Mouse (Mus musculus) heart, embryonic 13.5 days (tissue): Measurements from ENCODE around the gene Jak2. TPM values are rescaled to one million over a fixed set of nuclear protein-coding genes. Genes with fewer than 3 reads are reported as not detected.
A peak's percentile ranks its signal among the peaks of the same experiment; 100 is the strongest.

Source experiments
- ATAC-seq: fragments of 200-750 bp; cut with Nextera tagmentation; 2 replicates; pipeline ENCODE4 v1.8.0; 2017; ENCODE audit warnings: moderate TSS enrichment; ENCODE audit not compliant: insufficient number of reproducible peaks, low FRiP score, low TSS enrichment; ENCODE audit errors: extremely low read depth
- H3K27ac ChIP-seq: fragments of 300-500 bp; sonication (generic); replicated peaks from 2 replicates; pipeline ENCODE4 v1.5.1; 2015; ENCODE audit warnings: moderate library complexity, mild to moderate bottlenecking, inconsistent platforms
- H3K27me3 ChIP-seq: fragments of 300-500 bp; sonication (generic); replicated peaks from 2 replicates; pipeline ENCODE4 v1.6.1; 2015; ENCODE audit warnings: mild to moderate bottlenecking, inconsistent platforms
- H3K36me3 ChIP-seq: fragments of 300-500 bp; sonication (generic); 2 replicates; pipeline ENCODE4 v1.6.1; 2015; ENCODE audit warnings: mild to moderate bottlenecking, inconsistent platforms
- H3K4me1 ChIP-seq: fragments of 300-500 bp; sonication (generic); 2 replicates; pipeline ENCODE4 v1.6.1; 2015; ENCODE audit warnings: inconsistent platforms
- H3K4me2 ChIP-seq: fragments of 300-500 bp; sonication (generic); 2 replicates; pipeline ENCODE4 v1.6.1; 2015; ENCODE audit warnings: inconsistent platforms, mild to moderate bottlenecking, moderate library complexity
- H3K4me3 ChIP-seq: fragments of 300-500 bp; sonication (generic); 2 replicates; pipeline ENCODE4 v1.5.1; 2015; ENCODE audit warnings: moderate library complexity, mild to moderate bottlenecking, inconsistent platforms
- H3K9ac ChIP-seq: fragments of 300-500 bp; sonication (generic); 2 replicates; pipeline ENCODE4 v1.6.1; 2015; ENCODE audit warnings: inconsistent platforms, mild to moderate bottlenecking, moderate library complexity
- H3K9me3 ChIP-seq: fragments of 300-500 bp; sonication (generic); 2 replicates; pipeline ENCODE4 v1.6.1; 2016; ENCODE audit warnings: inconsistent platforms
- WGBS: fragments of 180-500 bp; shearing (Covaris S2); methylation state at CpG from one replicate; pipeline ENCODE4 v1.1.7; 2015; ENCODE audit warnings: mixed read lengths; 5-methylcytosine and 5-hydroxymethylcytosine counted together
- polyA plus RNA-seq: library from polyadenylated mRNA; unstranded; fragments of >200 nt; fragmentation: Nextera tagmentation; extraction: Ambion mirVana; gene quantifications from 2 replicates; pipeline ENCODE4 v1.2.1, GENCODE M21; 2015

Jak2 gene
- 5.3 and 5.5 TPM in 2 replicates for polyA plus RNA-seq

GRCm38 (mm10) chr19:29251191-29251957 is at the start of gene Jak2:
Jak2 (plus strand) TSS chr19:29251828.
- Histone ChIP-seq H3K9me3 (no peaks in the 10 kb centered on the region), H3K4me2 (peak within 1 kb of the TSS; percentile 93), H3K27ac (peak within 1 kb of the TSS; percentile 98), H3K9ac (peak within 1 kb of the TSS; percentile 99), H3K4me1 (peaks cover 51% of the 10 kb centered on the region), H3K27me3 (no peaks in the 10 kb centered on the region), H3K36me3 (no peaks in the 10 kb centered on the region), H3K4me3 (peak within 1 kb of the TSS; percentile 92)
- WGBS = under 1% methylated on average over 74 of the region's 114 CpGs
- ATAC-seq = peak; percentile 89

GRCm38 (mm10) chr19:29203337-29203736 is 48.3 kb upstream of the Jak2 start:
- no peak for ATAC-seq
- Histone ChIP-seq H3K9ac (no peak overlapping the region), H3K9me3 (peaks cover 9% of the 10 kb centered on the region; the same call in 1 of the 2 replicates), H3K4me3 (no peak overlapping the region), H3K4me1 (peaks cover 11% of the 10 kb centered on the region), H3K36me3 (no peaks in the 10 kb centered on the region), H3K27ac (0 out of 2 replicates have a peak overlapping the region, but pooled peaks have one; percentile 36), H3K27me3 (no peaks in the 10 kb centered on the region), H3K4me2 (no peak overlapping the region)
- WGBS = 5% methylated on average over 2 of the region's 2 CpGs

- 48% methylated on average over 4 of the region's 4 CpGs for WGBS
- Histone ChIP-seq H3K9me3 (peaks cover 9% of the 10 kb centered on the region; the same call in 1 of the 2 replicates), H3K36me3 (no peaks in the 10 kb centered on the region), H3K27ac (no peak overlapping the region), H3K4me2 (no peak overlapping the region), H3K4me3 (no peak overlapping the region), H3K4me1 (peaks cover 11% of the 10 kb centered on the region), H3K27me3 (no peaks in the 10 kb centered on the region), H3K9ac (no peak overlapping the region)
- no peak for ATAC-seq
Measured at GRCm38 (mm10) chr19:29204583-29204982, 47.0 kb upstream of the Jak2 start.

GRCm38 (mm10) chr19:29205267-29205666 is 46.4 kb upstream of the Jak2 start:
- no peak overlapping the region for H3K4me2 ChIP-seq
- no peak for ATAC-seq

GRCm38 (mm10) chr19:29209898-29210297 is 41.7 kb upstream of the Jak2 start:
- WGBS = 73% methylated on average over 7 of the region's 7 CpGs
- ATAC-seq = no peak

More at GRCm38 (mm10) chr19:29205267-29205666, 46.4 kb upstream of the Jak2 start:
- peaks cover 9% of the 10 kb centered on the region; the same call in 1 of the 2 replicates for H3K9me3 ChIP-seq
- no peak overlapping the region for H3K9ac ChIP-seq
- no peak overlapping the region for H3K4me3 ChIP-seq
- H3K27me3 ChIP-seq = no peaks in the 10 kb centered on the region
- H3K36me3 ChIP-seq = no peaks in the 10 kb centered on the region
- no peak overlapping the region for H3K27ac ChIP-seq
- WGBS = 86% methylated on average over 2 of the region's 2 CpGs
- H3K4me1 ChIP-seq = peaks cover 11% of the 10 kb centered on the region

GRCm38 (mm10) chr19:29210319-29210718 is 41.3 kb upstream of the Jak2 start:
- Histone ChIP-seq H3K4me2 (no peak overlapping the region), H3K4me3 (no peak overlapping the region), H3K36me3 (no peaks in the 10 kb centered on the region), H3K27ac (no peak overlapping the region), H3K9me3 (no peaks in the 10 kb centered on the region), H3K4me1 (no peaks in the 10 kb centered on the region), H3K9ac (no peak overlapping the region), H3K27me3 (no peaks in the 10 kb centered on the region)
- ATAC-seq = no peak
- 92% methylated on average over 9 of the region's 9 CpGs for WGBS

More at GRCm38 (mm10) chr19:29209898-29210297, 41.7 kb upstream of the Jak2 start:
- Histone ChIP-seq H3K36me3 (no peaks in the 10 kb centered on the region), H3K27me3 (no peaks in the 10 kb centered on the region), H3K27ac (no peak overlapping the region), H3K4me2 (no peak overlapping the region), H3K4me1 (no peaks in the 10 kb centered on the region), H3K9me3 (no peaks in the 10 kb centered on the region), H3K9ac (no peak overlapping the region), H3K4me3 (no peak overlapping the region)

GRCm38 (mm10) chr19:29215811-29216509 is 35.7 kb upstream of the Jak2 start:
- Histone ChIP-seq H3K27ac (no peak overlapping the region), H3K9ac (no peak overlapping the region), H3K4me1 (0 out of 2 replicates have a peak, but pooled peaks cover 5% of the 10 kb centered on the region), H3K9me3 (no peaks in the 10 kb centered on the region), H3K4me2 (no peak overlapping the region), H3K36me3 (no peaks in the 10 kb centered on the region), H3K27me3 (no peaks in the 10 kb centered on the region), H3K4me3 (no peak overlapping the region)
- 54% methylated on average over 8 of the region's 8 CpGs for WGBS
- ATAC-seq = no peak

- no peak for ATAC-seq
- H3K4me3 ChIP-seq = no peak overlapping the region
- no peaks in the 10 kb centered on the region for H3K4me1 ChIP-seq
Measured at GRCm38 (mm10) chr19:29221867-29222266, 29.8 kb upstream of the Jak2 start.

GRCm38 (mm10) chr19:29224968-29225367 is 26.7 kb upstream of the Jak2 start:
- Histone ChIP-seq H3K4me1 (no peaks in the 10 kb centered on the region), H3K36me3 (no peaks in the 10 kb centered on the region), H3K9ac (no peak overlapping the region), H3K27ac (no peak overlapping the region), H3K27me3 (no peaks in the 10 kb centered on the region), H3K9me3 (peaks cover 6% of the 10 kb centered on the region; the same call in 1 of the 2 replicates), H3K4me3 (no peak overlapping the region), H3K4me2 (no peak overlapping the region)
- no peak for ATAC-seq

More at GRCm38 (mm10) chr19:29221867-29222266, 29.8 kb upstream of the Jak2 start:
- no peak overlapping the region for H3K4me2 ChIP-seq
- no peak overlapping the region for H3K9ac ChIP-seq
- H3K27ac ChIP-seq = no peak overlapping the region
- peaks cover 6% of the 10 kb centered on the region; the same call in 1 of the 2 replicates for H3K9me3 ChIP-seq
- 74% methylated on average over 4 of the region's 4 CpGs for WGBS
- no peaks in the 10 kb centered on the region for H3K36me3 ChIP-seq
- no peaks in the 10 kb centered on the region for H3K27me3 ChIP-seq

GRCm38 (mm10) chr19:29226996-29227395 is 24.6 kb upstream of the Jak2 start:
- no peak for ATAC-seq
- no peak overlapping the region for H3K4me3 ChIP-seq
- H3K4me1 ChIP-seq = no peaks in the 10 kb centered on the region
- no peak overlapping the region for H3K4me2 ChIP-seq
- no peaks in the 10 kb centered on the region for H3K36me3 ChIP-seq
- H3K9me3 ChIP-seq = peaks cover 6% of the 10 kb centered on the region; the same call in 1 of the 2 replicates
- no peaks in the 10 kb centered on the region for H3K27me3 ChIP-seq
- no peak overlapping the region for H3K9ac ChIP-seq
- WGBS = 41% methylated on average over 1 of the region's 1 CpGs
- no peak overlapping the region for H3K27ac ChIP-seq

GRCm38 (mm10) chr19:29227941-29228590 is 23.6 kb upstream of the Jak2 start:
- Histone ChIP-seq H3K27me3 (no peaks in the 10 kb centered on the region), H3K4me2 (no peak overlapping the region)
- WGBS = 65% methylated on average over 9 of the region's 9 CpGs

More at GRCm38 (mm10) chr19:29227941-29228590, 23.6 kb upstream of the Jak2 start:
- Histone ChIP-seq H3K36me3 (no peaks in the 10 kb centered on the region), H3K4me1 (0 out of 2 replicates have a peak, but pooled peaks cover 4% of the 10 kb centered on the region), H3K9ac (no peak overlapping the region), H3K4me3 (no peak overlapping the region), H3K27ac (no peak overlapping the region), H3K9me3 (peaks cover 6% of the 10 kb centered on the region; the same call in 1 of the 2 replicates)
- no peak for ATAC-seq
